Mouse (Mus musculus) lung, postnatal 25 days (tissue): ENCODE results near the gene B4gat1.
"Not testable (repeated sequence)": the region's sequence is repeated elsewhere in the genome, so short reads cannot be mapped to it uniquely, and the experiment has no call there.

Experiments
- DNase-seq: peaks from one replicate; pipeline ENCODE4 v3.0.0; 2022; ENCODE audit warnings: low spot score

Gene B4gat1

DNA sequence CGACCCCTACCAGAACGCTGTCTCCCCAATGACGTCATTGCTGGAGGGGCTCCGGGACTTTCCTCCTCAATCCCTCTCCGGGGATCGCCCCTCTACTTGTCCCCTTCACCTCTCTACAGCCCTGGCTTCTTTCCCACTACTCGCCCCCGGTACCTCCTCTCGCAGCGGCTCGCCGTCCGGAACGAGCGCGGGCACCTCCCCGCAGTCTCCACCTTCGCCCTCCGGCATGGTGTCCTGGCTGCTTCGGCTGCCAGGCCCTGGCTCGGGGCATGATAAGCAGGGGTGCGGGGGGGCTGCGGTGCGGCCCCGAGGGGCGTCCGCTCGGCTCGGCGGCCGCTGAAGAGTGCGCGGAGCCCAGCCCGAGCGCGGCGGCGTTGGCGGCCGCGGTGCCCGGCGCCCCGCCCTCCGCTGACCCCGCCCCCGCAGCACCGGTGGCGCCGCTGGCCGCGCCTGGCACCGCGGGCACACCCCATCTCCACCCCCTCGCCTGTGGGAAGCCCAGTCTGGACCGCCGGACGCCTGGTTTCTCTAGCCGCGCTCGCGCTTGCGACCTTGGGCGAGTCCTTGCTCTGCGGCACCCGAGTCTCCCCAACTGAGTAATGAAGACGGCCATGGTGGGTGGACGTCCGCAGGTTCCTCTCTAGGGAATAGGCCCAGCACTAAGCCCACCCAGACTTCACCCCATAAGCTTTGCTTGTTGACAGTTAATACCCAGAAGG, 46.7 kb downstream of the B4gat1 start, which contains the start of gene Tmem151a:
Gene Tmem151a (minus strand): TSS at position 387 of the 719 bp plus-strand sequence.
- DNase-seq: no peak

DNA sequence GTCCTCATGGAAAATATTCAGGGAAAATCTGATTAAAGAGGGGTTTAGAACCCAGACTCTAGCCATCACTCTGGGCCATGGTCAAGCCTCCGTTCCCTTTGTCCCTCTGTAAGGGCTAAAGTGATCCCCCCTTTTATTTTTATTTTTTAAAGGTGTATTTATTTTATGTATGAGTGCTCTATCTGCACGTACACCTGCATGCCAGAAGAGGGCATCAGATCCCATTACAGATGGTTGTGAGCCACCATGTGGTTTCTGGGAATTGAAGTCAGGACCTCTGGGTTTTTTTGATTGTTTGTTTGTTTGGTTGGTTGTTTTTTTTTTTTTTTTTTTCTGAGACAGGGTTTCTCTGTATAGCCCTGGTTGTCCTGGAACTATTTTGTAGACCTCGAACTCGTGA, 47.9 kb downstream of the B4gat1 start:
- not testable (repeated sequence) for DNase-seq

DNA sequence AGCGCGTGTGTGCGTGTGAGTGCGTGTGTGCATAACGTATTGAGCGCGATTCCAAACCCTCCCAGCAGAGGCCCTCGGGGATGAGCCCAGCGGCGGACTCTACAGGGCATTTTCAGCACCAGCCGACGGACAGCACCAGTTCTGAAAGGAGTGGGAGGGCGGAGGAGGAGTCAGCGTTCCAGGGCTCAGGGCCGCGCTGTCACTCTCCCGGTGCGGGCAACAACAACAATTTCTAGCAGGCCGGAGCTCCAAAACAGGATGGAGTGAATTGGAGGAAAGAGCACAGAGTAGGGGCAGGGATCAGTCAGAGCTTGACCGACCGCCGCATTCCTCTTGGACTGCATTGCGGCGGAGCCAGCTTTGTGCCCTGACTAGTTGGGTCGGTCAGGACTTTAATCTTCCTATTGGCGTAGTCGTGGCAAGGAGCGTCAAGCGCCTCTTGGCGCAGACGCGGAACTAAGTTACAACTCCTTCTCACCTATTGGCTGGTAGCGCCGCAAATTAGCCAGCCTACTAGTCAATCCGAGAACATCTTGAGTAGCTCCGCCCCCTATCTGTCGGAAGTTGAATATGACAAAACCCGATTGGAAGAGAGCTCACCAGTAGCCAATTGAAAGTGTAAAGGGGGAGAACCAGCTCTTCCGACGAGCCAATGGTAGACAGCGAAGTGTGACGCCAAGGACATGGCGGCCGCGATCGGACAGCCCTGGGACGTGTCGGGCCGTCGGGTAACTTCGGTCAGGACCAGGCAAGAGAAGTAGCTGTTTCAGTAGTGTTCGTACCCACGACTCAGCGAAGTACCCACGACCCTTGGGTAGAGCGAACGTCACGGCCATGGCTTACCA, 49.5 kb downstream of the B4gat1 start, which contains the start of gene Yif1a:
Gene Yif1a (plus strand): TSS at position 655 of the 845 bp plus-strand sequence.
- peak; percentile 99 for DNase-seq

- DNase-seq: no peak
Observed at GRCm38 (mm10) chr19:5089324-5089723, 50.7 kb downstream of the B4gat1 start.
